Mouse (Mus musculus) intestine, embryonic 15.5 days (tissue): Measurements from ENCODE around the gene Ipo5. TPM values are rescaled to one million over a fixed set of nuclear protein-coding genes. Genes with fewer than 3 reads are reported as not detected.

ENCODE experiments used
- ATAC-seq: fragments of 200-750 bp; cut with Nextera tagmentation; 2 replicates; pipeline ENCODE4 v1.8.0; 2017; ENCODE audit warnings: moderate TSS enrichment, moderate library complexity
- H3K27ac ChIP-seq: fragments of 300-500 bp; sonication (generic); 2 replicates; pipeline ENCODE4 v1.5.1; 2015; ENCODE audit warnings: mild to moderate bottlenecking, inconsistent platforms
- H3K27me3 ChIP-seq: fragments of 300-500 bp; sonication (generic); replicated peaks from 2 replicates; pipeline ENCODE4 v1.6.1; 2015; ENCODE audit warnings: inconsistent platforms
- H3K36me3 ChIP-seq: fragments of 300-500 bp; sonication (generic); 2 replicates; pipeline ENCODE4 v1.6.1; 2015; ENCODE audit warnings: inconsistent platforms
- H3K4me1 ChIP-seq: fragments of 300-500 bp; sonication (generic); replicated peaks from 2 replicates; pipeline ENCODE4 v1.6.1; 2015; ENCODE audit warnings: inconsistent platforms
- H3K4me2 ChIP-seq: fragments of 300-500 bp; sonication (generic); replicated peaks from 2 replicates; pipeline ENCODE4 v1.6.1; 2015; ENCODE audit warnings: mild to moderate bottlenecking, inconsistent platforms
- H3K4me3 ChIP-seq: fragments of 300-500 bp; sonication (generic); replicated peaks from 2 replicates; pipeline ENCODE4 v1.5.1; 2015; ENCODE audit warnings: inconsistent platforms
- H3K9ac ChIP-seq: fragments of 300-500 bp; sonication (generic); 2 replicates; pipeline ENCODE4 v1.6.1; 2015; ENCODE audit warnings: inconsistent platforms
- H3K9me3 ChIP-seq: fragments of 300-500 bp; sonication (generic); 2 replicates; pipeline ENCODE4 v1.6.1; 2016; ENCODE audit warnings: inconsistent platforms
- WGBS: fragments of 180-500 bp; shearing (Covaris S2); methylation state at CpG from one replicate; pipeline ENCODE4 v1.1.7; 2015; 5-methylcytosine and 5-hydroxymethylcytosine counted together
- polyA plus RNA-seq: library from polyadenylated mRNA; unstranded; fragments of >200 nt; fragmentation: Nextera tagmentation; extraction: Ambion mirVana; gene quantifications from 2 replicates; pipeline ENCODE4 v1.2.1, GENCODE M21; 2015

Ipo5 gene
- polyA plus RNA-seq, 1 experiment from 2014 or later: 86.1 TPM

DNA sequence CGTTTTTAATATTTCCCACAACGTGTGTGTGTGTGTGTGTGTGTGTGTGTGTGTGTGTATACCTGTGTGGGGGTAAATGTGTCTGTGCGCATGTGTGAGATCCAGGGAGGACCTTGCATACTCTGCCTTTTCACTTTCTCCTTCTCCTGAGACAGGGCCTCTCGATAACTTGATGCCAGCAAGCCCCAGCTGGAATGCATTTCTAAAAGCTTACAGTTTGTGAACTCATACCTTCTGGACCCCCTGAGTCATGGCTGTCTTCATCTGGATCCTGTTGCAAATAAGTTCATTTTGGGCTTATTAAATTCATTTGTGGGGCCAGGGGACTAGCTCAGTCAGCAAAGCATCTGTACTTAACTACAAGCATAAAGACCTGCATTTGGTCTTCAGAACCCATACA, 57.7 kb downstream of the Ipo5 start:
- Histone ChIP-seq H3K4me2 (no peak overlapping the region), H3K9me3 (no peaks in the 10 kb centered on the region), H3K27me3 (no peaks in the 10 kb centered on the region), H3K27ac (no peak overlapping the region), H3K36me3 (no peaks in the 10 kb centered on the region), H3K9ac (no peak overlapping the region), H3K4me1 (no peaks in the 10 kb centered on the region), H3K4me3 (no peak overlapping the region)
- 85% methylated on average over 4 of the region's 4 CpGs for WGBS
- no peak for ATAC-seq

GRCm38 (mm10) chr14:120969673-120970072, 58.6 kb downstream of the Ipo5 start:
- Histone ChIP-seq H3K4me3 (no peak overlapping the region), H3K9ac (no peak overlapping the region), H3K4me1 (no peaks in the 10 kb centered on the region), H3K27me3 (no peaks in the 10 kb centered on the region), H3K4me2 (no peak overlapping the region), H3K36me3 (no peaks in the 10 kb centered on the region), H3K9me3 (no peaks in the 10 kb centered on the region), H3K27ac (no peak overlapping the region)
- WGBS: 85% methylated on average over 3 of the region's 3 CpGs
- ATAC-seq: no peak

DNA sequence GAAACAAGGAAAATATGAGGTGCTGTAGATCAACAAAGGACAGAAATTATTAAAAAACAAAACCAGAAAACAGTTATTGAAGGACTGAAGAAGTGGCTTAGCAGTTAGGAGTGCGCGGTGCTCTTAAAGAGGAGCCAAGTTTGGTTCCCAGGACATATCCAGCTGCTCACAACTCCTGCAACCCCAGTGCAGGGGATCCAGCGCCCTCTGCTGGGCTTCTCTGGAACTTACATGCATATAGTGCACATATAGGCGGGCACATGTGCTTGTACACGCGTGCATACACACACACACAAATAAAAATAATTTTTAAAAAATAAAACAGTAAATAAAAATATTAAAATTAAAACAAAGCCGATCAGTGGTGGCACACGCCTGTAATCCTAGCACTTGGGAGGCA, 59.6 kb downstream of the Ipo5 start:
- H3K36me3 ChIP-seq: no peaks in the 10 kb centered on the region
- no peak overlapping the region for H3K4me2 ChIP-seq
- no peak overlapping the region for H3K9ac ChIP-seq
- WGBS: 80% methylated on average over 8 of the region's 8 CpGs
- no peaks in the 10 kb centered on the region for H3K27me3 ChIP-seq
- H3K9me3 ChIP-seq: no peaks in the 10 kb centered on the region
- no peak overlapping the region for H3K4me3 ChIP-seq
- no peak for ATAC-seq
- no peak overlapping the region for H3K27ac ChIP-seq
- no peaks in the 10 kb centered on the region for H3K4me1 ChIP-seq

DNA sequence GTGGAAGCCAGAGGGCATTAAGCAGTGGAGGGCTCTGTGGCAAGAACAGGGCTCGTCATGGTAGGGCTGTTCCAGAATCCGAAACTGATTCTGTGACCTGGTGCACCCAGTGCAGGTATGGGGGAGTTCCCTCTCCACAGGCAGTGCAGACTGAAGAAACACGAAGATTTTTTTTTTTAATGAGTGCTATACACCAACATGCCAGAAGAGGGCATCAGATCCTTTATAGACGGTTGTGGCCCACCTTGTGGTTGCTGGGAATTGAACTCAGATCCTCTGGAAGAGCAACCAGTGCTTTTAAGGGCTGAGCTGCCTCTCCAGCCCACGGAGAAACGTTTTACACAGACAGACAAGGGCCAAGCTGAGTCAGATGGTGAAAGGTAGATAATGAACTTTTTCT, 60.3 kb downstream of the Ipo5 start:
- H3K27ac ChIP-seq: no peak overlapping the region
- no peaks in the 10 kb centered on the region for H3K27me3 ChIP-seq
- H3K4me1 ChIP-seq: no peaks in the 10 kb centered on the region
- no peaks in the 10 kb centered on the region for H3K36me3 ChIP-seq
- H3K9me3 ChIP-seq: no peaks in the 10 kb centered on the region
- no peak for ATAC-seq
- H3K4me2 ChIP-seq: no peak overlapping the region
- no peak overlapping the region for H3K9ac ChIP-seq
- 70% methylated on average over 6 of the region's 6 CpGs for WGBS
- H3K4me3 ChIP-seq: no peak overlapping the region

- no peaks in the 10 kb centered on the region for H3K36me3 ChIP-seq
- no peaks in the 10 kb centered on the region for H3K4me1 ChIP-seq
- no peak for ATAC-seq
- WGBS: 55% methylated on average over 3 of the region's 3 CpGs
- no peaks in the 10 kb centered on the region for H3K9me3 ChIP-seq
- no peak overlapping the region for H3K9ac ChIP-seq
- no peaks in the 10 kb centered on the region for H3K27me3 ChIP-seq
- H3K4me3 ChIP-seq: no peak overlapping the region
- no peak overlapping the region for H3K27ac ChIP-seq
- no peak overlapping the region for H3K4me2 ChIP-seq
These were observed 68.5 kb downstream of the Ipo5 start for GRCm38 (mm10) chr14:120979559-120979958.

DNA sequence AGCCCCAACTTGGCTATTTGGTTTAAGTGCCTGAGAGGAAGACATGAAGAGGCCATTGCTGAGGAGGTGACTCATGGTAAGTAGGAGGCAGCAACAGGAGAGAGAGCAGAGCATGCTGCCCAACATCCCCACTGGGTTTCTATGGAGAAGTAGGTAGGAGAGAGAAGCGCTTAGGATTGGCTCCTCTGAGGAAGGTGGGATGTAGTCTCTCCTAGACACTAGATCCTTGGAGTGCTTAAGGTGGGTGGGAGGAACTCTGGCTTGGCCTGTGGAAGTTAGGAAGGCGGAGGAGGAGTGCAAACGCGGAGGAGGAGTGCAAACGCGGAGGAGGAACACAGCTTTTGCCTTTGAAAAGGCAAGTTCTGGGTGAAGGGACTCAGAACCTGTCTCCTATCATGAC, 78.1 kb downstream of the Ipo5 start:
- Histone ChIP-seq H3K4me2 (no peak overlapping the region), H3K4me1 (no peaks in the 10 kb centered on the region), H3K27ac (no peak overlapping the region), H3K27me3 (no peaks in the 10 kb centered on the region), H3K9ac (no peak overlapping the region), H3K9me3 (no peaks in the 10 kb centered on the region), H3K4me3 (no peak overlapping the region), H3K36me3 (no peaks in the 10 kb centered on the region)
- whole genome bisulfite sequencing: 66% methylated on average over 6 of the region's 6 CpGs
- ATAC-seq: no peak

Other genes starting within 250 kb of the Ipo5 start
- 15.8 and 16.6 TPM in 2 replicates for gene Farp1, start 124.0 kb downstream of the Ipo5 start, polyA plus RNA-seq